16 mouse cellular contexts compared by ENCODE assay signal in genomic region chr1:153354466-153354865, GRCm38 (mm10). TPM values are rescaled to one million over a fixed set of nuclear protein-coding genes. Genes with fewer than 3 reads are reported as not detected.
DNase-seq lines count a peak whose midpoint lies in the region; ATAC-seq and TF ChIP-seq lines count a peak whose summit lies in the region.
"Had no signal": no experiment of that assay in that cellular context is flagged by ENCODE, and none has a peak within 500 bp of the region (broad histone marks: within the 10 kb centered on the region; RNA-seq: fewer than 3 reads in every experiment).

No protein-coding gene starts in this region.

- no peaks in the 10 kb centered on the region for H3K36me3 ChIP-seq in heart, embryonic 13.5 days
- no peaks in the 10 kb centered on the region for H3K36me3 ChIP-seq in heart, embryonic 11.5 days (ENCODE audit: control insufficient read depth, insufficient read depth, low read length)
- H3K36me3 ChIP-seq in intestine, postnatal 0 days (ENCODE audit: control insufficient read depth, insufficient read depth) = no peaks in the 10 kb centered on the region
- H3K36me3 ChIP-seq in hindbrain, embryonic 11.5 days (ENCODE audit: control insufficient read depth, insufficient read depth, low read length) = no peaks in the 10 kb centered on the region
- H3K36me3 ChIP-seq: hindbrain, embryonic 12.5 days had no signal

- no peak for ATAC-seq in heart, embryonic 13.5 days (ENCODE audit: extremely low read depth, insufficient number of reproducible peaks, low FRiP score, low TSS enrichment)
- no peak for ATAC-seq in heart, embryonic 11.5 days (replicated peaks; ENCODE audit: insufficient number of reproducible peaks, low FRiP score, low TSS enrichment)
- 0 out of 2 replicates have a peak, but pooled peaks have one; percentile 46 for ATAC-seq in intestine, postnatal 0 days
- ATAC-seq in hindbrain, embryonic 11.5 days (ENCODE audit: low FRiP score) = no peak
- ATAC-seq: forebrain, embryonic 16.5 days had no signal

- H3K27ac ChIP-seq in heart, embryonic 13.5 days (replicated peaks) = peak overlapping the region; percentile 36; the same call in 1 of the 2 replicates
- H3K27ac ChIP-seq in heart, embryonic 11.5 days (ENCODE audit: low read depth, low read length) = no peak overlapping the region
- H3K27ac ChIP-seq in intestine, postnatal 0 days (ENCODE audit: low read depth, low read length) = peak overlapping the region; percentile 7; the same call in 1 of the 2 replicates
- no peak overlapping the region for H3K27ac ChIP-seq in hindbrain, embryonic 11.5 days (ENCODE audit: low read depth, low read length)
- H3K27ac ChIP-seq: hindbrain, embryonic 12.5 days; kidney, postnatal 0 days had no signal

- H3K9me3 ChIP-seq in heart, embryonic 13.5 days = no peaks in the 10 kb centered on the region
- no peaks in the 10 kb centered on the region for H3K9me3 ChIP-seq in heart, embryonic 11.5 days (replicated peaks; ENCODE audit: control insufficient read depth, low read length)
- H3K9me3 ChIP-seq in intestine, postnatal 0 days (ENCODE audit: control insufficient read depth) = no peaks in the 10 kb centered on the region
- no peaks in the 10 kb centered on the region for H3K9me3 ChIP-seq in hindbrain, embryonic 11.5 days (ENCODE audit: control insufficient read depth, low read length)
- H3K9me3 ChIP-seq: hindbrain, embryonic 12.5 days had no signal

- H3K27me3 ChIP-seq in heart, embryonic 13.5 days (replicated peaks) = no peaks in the 10 kb centered on the region
- H3K27me3 ChIP-seq in heart, embryonic 11.5 days (ENCODE audit: control insufficient read depth, insufficient read depth, low read length) = no peaks in the 10 kb centered on the region
- H3K27me3 ChIP-seq in intestine, postnatal 0 days (replicated peaks; ENCODE audit: control insufficient read depth, insufficient read depth, low read length) = no peaks in the 10 kb centered on the region
- no peaks in the 10 kb centered on the region for H3K27me3 ChIP-seq in hindbrain, embryonic 11.5 days (ENCODE audit: control insufficient read depth, insufficient read depth, low read length)
- H3K27me3 ChIP-seq: hindbrain, embryonic 12.5 days had no signal

- H3K4me2 ChIP-seq in heart, embryonic 13.5 days = no peak overlapping the region
- H3K4me2 ChIP-seq in heart, embryonic 11.5 days = no peak overlapping the region
- H3K4me2 ChIP-seq in intestine, postnatal 0 days (replicated peaks; ENCODE audit: low read depth) = no peak overlapping the region
- no peak overlapping the region for H3K4me2 ChIP-seq in hindbrain, embryonic 11.5 days (replicated peaks; ENCODE audit: low read depth, low read length)
- H3K4me2 ChIP-seq: hindbrain, embryonic 12.5 days; liver, embryonic 11.5 days had no signal

- H3K4me1 ChIP-seq in heart, embryonic 13.5 days = peaks cover 21% of the 10 kb centered on the region
- H3K4me1 ChIP-seq in heart, embryonic 11.5 days (ENCODE audit: control insufficient read depth, insufficient read depth, low read length) = peaks cover 6% of the 10 kb centered on the region
- peaks cover 4% of the 10 kb centered on the region; the same call in 1 of the 2 replicates for H3K4me1 ChIP-seq in intestine, postnatal 0 days (replicated peaks; ENCODE audit: control insufficient read depth, insufficient read depth, low read length)
- no peaks in the 10 kb centered on the region for H3K4me1 ChIP-seq in hindbrain, embryonic 11.5 days (replicated peaks; ENCODE audit: control insufficient read depth, insufficient read depth, low read length)

- peak; percentile 11 for DNase-seq in embryo, embryonic 11 days
- no peak for DNase-seq in embryo, embryonic 10 days (ENCODE audit: low spot score)
- DNase-seq in 3T3-L1 (ENCODE audit: low read depth, low spot score) = peak; percentile 26
- DNase-seq in cerebellum, adult 9-10 months = no peak
- DNase-seq in hindbrain, embryonic 11.5 days (ENCODE audit: low spot score) = no peak
- DNase-seq: cerebellum, postnatal 25 days; gastrocnemius, postnatal 10 days; retina, postnatal 1 day; thymus, postnatal 4 days had no signal

- WGBS in heart, embryonic 13.5 days = 42% methylated on average over 2 of the region's 2 CpGs
- 41% methylated on average over 2 of the region's 2 CpGs for WGBS in heart, embryonic 11.5 days (ENCODE audit: insufficient replicate concordance)
- WGBS in intestine, postnatal 0 days = 22% methylated on average over 2 of the region's 2 CpGs
- 43% methylated on average over 2 of the region's 2 CpGs for WGBS in hindbrain, embryonic 11.5 days

- TF ChIP-seq CTCF in intestine, postnatal 0 days (IDR thresholded peaks at IDR 0.05; ENCODE audit: low read depth) = no peak

- no peak overlapping the region for H3K9ac ChIP-seq in heart, embryonic 13.5 days
- H3K9ac ChIP-seq in heart, embryonic 11.5 days (ENCODE audit: low read depth, low read length) = no peak overlapping the region
- H3K9ac ChIP-seq in intestine, postnatal 0 days (ENCODE audit: low read depth, low read length) = no peak overlapping the region
- H3K9ac ChIP-seq in hindbrain, embryonic 11.5 days (ENCODE audit: low read depth, low read length) = no peak overlapping the region
- H3K9ac ChIP-seq: hindbrain, embryonic 12.5 days had no signal

- no peak overlapping the region for H3K4me3 ChIP-seq in heart, embryonic 13.5 days
- H3K4me3 ChIP-seq in heart, embryonic 11.5 days (ENCODE audit: low read depth, low read length) = no peak overlapping the region
- H3K4me3 ChIP-seq in intestine, postnatal 0 days (ENCODE audit: low read depth, low read length) = no peak overlapping the region
- no peak overlapping the region for H3K4me3 ChIP-seq in hindbrain, embryonic 11.5 days (ENCODE audit: low read depth, low read length)
- H3K4me3 ChIP-seq: hindbrain, embryonic 12.5 days had no signal

RNA-seq across cellular contexts. Expression of gene Lamc1, which starts 21.9 kb away (rescaled TPM):
- polyA plus RNA-seq in heart, embryonic 13.5 days (2015; fragmentation: Nextera tagmentation; extraction: Ambion mirVana) = 75.3 and 78.2 TPM in 2 replicates
- polyA plus RNA-seq in heart, embryonic 11.5 days (2014; fragmentation: Nextera tagmentation; extraction: Ambion mirVana) = 87.6 and 98.2 TPM in 2 replicates
- polyA plus RNA-seq in intestine, postnatal 0 days (2015; fragmentation: Nextera tagmentation; extraction: Ambion mirVana) = 39.2 and 44.5 TPM in 2 replicates
- polyA plus RNA-seq in hindbrain, embryonic 11.5 days (2014; fragmentation: Nextera tagmentation; extraction: Ambion mirVana) = 25.3 and 28.4 TPM in 2 replicates

Comparison
In these comparisons a context has a peak if more than half of its experiments do, and no peak if none do; other contexts are left out.
1. DNase-seq: peak in embryo, embryonic 11 days (single experiment) and 3T3-L1 (single experiment); none in embryo, embryonic 10 days (single experiment), cerebellum, adult 9-10 months (single experiment) and hindbrain, embryonic 11.5 days (single experiment).
2. H3K27ac ChIP-seq: peak in heart, embryonic 13.5 days (single experiment) and intestine, postnatal 0 days (single experiment); none in heart, embryonic 11.5 days (single experiment) and hindbrain, embryonic 11.5 days (single experiment).